8 mouse cellular contexts compared by ENCODE assay signal in the genomic region with DNA sequence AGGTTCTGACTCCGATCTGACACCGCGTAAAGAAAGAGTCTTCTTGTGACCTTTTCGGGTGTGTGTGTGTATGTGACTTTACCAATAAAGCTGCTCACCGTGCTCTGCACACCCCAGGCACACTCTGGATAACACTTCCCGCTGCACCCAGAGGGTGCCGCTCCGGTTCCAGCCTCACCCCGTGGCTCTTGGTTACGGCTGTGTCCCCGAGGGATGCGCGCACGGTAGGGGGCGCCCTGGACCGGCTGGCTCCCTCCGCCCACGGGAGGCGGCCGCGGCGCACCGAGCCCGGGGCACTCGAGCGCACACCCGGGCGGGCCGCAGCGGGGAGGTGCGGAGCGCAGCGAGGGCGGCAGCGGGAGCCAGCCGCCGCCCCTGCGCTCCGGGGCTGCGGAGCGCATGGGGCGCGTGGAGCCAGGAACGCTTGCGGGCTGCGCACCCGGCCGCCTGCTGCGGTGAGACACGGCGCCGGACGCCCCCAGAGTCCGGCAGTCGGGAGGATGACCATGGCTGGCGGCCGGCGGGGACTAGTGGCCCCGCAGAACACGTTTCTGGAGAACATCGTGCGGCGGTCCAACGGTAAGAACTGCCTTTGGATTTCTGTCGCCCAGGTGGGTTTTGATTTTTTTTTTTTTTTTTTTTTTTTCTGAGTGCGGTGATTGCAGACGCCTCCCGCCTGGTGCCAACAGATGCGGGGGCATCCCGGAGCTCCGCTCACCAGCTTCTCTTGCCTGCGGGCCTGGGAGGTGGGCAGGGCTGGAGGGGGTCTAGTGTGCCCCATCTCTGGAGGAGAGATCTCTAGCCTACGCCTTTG. TPM values are rescaled to one million over a fixed set of nuclear protein-coding genes. Genes with fewer than 3 reads are reported as not detected.
DNase-seq lines count a peak whose midpoint lies in the region; ATAC-seq and TF ChIP-seq lines count a peak whose summit lies in the region.

A gene (plus strand): TSS at position 267 of the 814 bp plus-strand sequence.

- no peaks in the 10 kb centered on the region for H3K9me3 ChIP-seq in midbrain, embryonic 11.5 days (ENCODE audit: control insufficient read depth, low read length)

- no peak within 1 kb of the TSS for H3K27ac ChIP-seq in midbrain, embryonic 11.5 days (ENCODE audit: low read depth, low read length)
- H3K27ac ChIP-seq in small intestine, adult 2 months (ENCODE audit: insufficient read depth, low read depth, low read length) = no peak within 1 kb of the TSS

- peaks cover 23% of the 10 kb centered on the region for H3K27me3 ChIP-seq in midbrain, embryonic 11.5 days (ENCODE audit: control insufficient read depth, insufficient read depth, low read length)
- H3K27me3 ChIP-seq in small intestine, adult 2 months (ENCODE audit: control insufficient read depth, insufficient read depth, low read length) = peaks cover 18% of the 10 kb centered on the region

- peak; percentile 90 for TF ChIP-seq CTCF in small intestine, adult 2 months (IDR thresholded peaks at IDR 0.05; ENCODE audit: extremely low read depth, insufficient read length, insufficient replicate concordance, low read depth, low read length)

- H3K4me2 ChIP-seq in midbrain, embryonic 11.5 days = peak within 1 kb of the TSS; percentile 81

- DNase-seq in adrenal gland, postnatal 25 days = peak; percentile 95
- DNase-seq in embryo, embryonic 9.5 days (ENCODE audit: extremely low spot score) = peak; percentile 89
- DNase-seq in heart, adult 11 months = peak; percentile 97
- peak; percentile 89 for DNase-seq in kidney, adult 18-20 months
- peak; percentile 87 for DNase-seq in left cerebral cortex, postnatal 4 days
- peak; percentile 97 for DNase-seq in midbrain, embryonic 11.5 days (ENCODE audit: low spot score, missing footprints)
- DNase-seq in adipocyte (ENCODE audit: low spot score) = no peak

- peak within 1 kb of the TSS; percentile 46 for H3K9ac ChIP-seq in midbrain, embryonic 11.5 days (ENCODE audit: low read length)

- no peaks in the 10 kb centered on the region for H3K4me1 ChIP-seq in midbrain, embryonic 11.5 days (ENCODE audit: control insufficient read depth, insufficient read depth, low read length)
- peaks cover 6% of the 10 kb centered on the region; the same call in 1 of the 2 replicates for H3K4me1 ChIP-seq in small intestine, adult 2 months (ENCODE audit: control insufficient read depth, insufficient read depth, insufficient read length, low read length)

- ATAC-seq in midbrain, embryonic 11.5 days (ENCODE audit: low FRiP score) = peak; percentile 94

- no peak for TF ChIP-seq POLR2A in small intestine, adult 2 months (IDR thresholded peaks at IDR 0.05; ENCODE audit: low read depth, low read length)

- intact Hi-C loops in left cerebral cortex, postnatal 4 days (cut with DNase I) = loop anchor here (1.0 to 10.0 kb wide), 3 partner anchors 104 to 408 kb away; no protein-coding TSS in a partner anchor

- H3K4me3 ChIP-seq in midbrain, embryonic 11.5 days (ENCODE audit: low read depth, low read length) = peak within 1 kb of the TSS; percentile 46
- H3K4me3 ChIP-seq in small intestine, adult 2 months (ENCODE audit: low read depth, low read length) = peak within 1 kb of the TSS; percentile 51

- WGBS in midbrain, embryonic 11.5 days = 2% methylated on average over 73 of the region's 73 CpGs
- WGBS in small intestine, adult 2 months = 2% methylated on average over 73 of the region's 73 CpGs

- no peaks in the 10 kb centered on the region for H3K36me3 ChIP-seq in midbrain, embryonic 11.5 days (ENCODE audit: control insufficient read depth, insufficient read depth, low read length)
- H3K36me3 ChIP-seq in small intestine, adult 2 months (ENCODE audit: control insufficient read depth, insufficient read depth, low read length) = no peaks in the 10 kb centered on the region

RNA-seq across cellular contexts. Expression of the gene that starts here (rescaled TPM):
- total RNA-seq in adrenal gland, postnatal 25 days (2021) = 0.14 and 0.30 TPM in 2 replicates
- 10 to 100 TPM; 19.7 to 20.1 TPM for total RNA-seq in left cerebral cortex, postnatal 4 days (2021)
- 0.56 and 0.77 TPM in 2 replicates for polyA plus RNA-seq in midbrain, embryonic 11.5 days (2014; fragmentation: Nextera tagmentation; extraction: Ambion mirVana)
- polyA plus RNA-seq in small intestine, adult 2 months (2012; rRNA removed) = 0.08 and 0.14 TPM in 2 replicates

Comparison
In these comparisons a context has a peak if more than half of its experiments do, and no peak if none do; other contexts are left out.
1. RNA of the gene that starts here (total RNA-seq): 19.7 to 20.1 TPM in left cerebral cortex, postnatal 4 days; 0.14 to 0.30 TPM in adrenal gland, postnatal 25 days; every median in the first group is over 10 times any median in the second.
2. Peak in DNase-seq in adrenal gland, postnatal 25 days; RNA of the gene not detected or under 1 TPM.
3. Peak in DNase-seq, ATAC-seq, H3K4me3 ChIP-seq, H3K9ac ChIP-seq and H3K4me2 ChIP-seq in midbrain, embryonic 11.5 days; RNA of the gene not detected or under 1 TPM.